Mouse (Mus musculus) urinary bladder, postnatal 25 days (tissue): ENCODE data around the gene Astn2.
"Not testable (repeated sequence)": the region's sequence is repeated elsewhere in the genome, so short reads cannot be mapped to it uniquely, and the experiment has no call there.

Experiments used
- DNase-seq: peaks from one replicate; pipeline ENCODE4 v3.0.0; 2022; ENCODE audit warnings: low spot score

Gene Astn2

GRCm38 (mm10) chr4:65758174-65758874, 646.1 kb downstream of the Astn2 start:
- no peak for DNase-seq

DNA sequence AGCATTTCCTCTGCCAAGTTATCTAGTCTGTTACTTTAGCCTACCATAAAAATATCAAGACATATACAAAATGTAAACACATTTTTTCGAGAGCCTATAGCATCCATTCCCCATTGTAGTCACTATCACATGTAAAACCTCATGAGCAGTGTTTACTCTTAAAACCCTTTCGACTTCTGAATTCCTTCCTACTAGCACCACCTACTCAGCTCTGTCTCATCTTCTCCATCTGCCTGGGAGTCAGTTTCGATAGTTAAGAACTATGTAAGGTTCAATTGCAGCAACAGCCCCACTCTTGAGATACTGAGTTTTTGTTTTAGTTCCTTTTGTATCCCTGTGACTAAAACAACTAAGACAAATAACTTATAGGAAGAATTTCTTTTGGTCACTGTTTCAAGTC, 651.5 kb downstream of the Astn2 start:
- no peak for DNase-seq

GRCm38 (mm10) chr4:65744788-65745187, 659.6 kb downstream of the Astn2 start:
- DNase-seq, result no peak

DNA sequence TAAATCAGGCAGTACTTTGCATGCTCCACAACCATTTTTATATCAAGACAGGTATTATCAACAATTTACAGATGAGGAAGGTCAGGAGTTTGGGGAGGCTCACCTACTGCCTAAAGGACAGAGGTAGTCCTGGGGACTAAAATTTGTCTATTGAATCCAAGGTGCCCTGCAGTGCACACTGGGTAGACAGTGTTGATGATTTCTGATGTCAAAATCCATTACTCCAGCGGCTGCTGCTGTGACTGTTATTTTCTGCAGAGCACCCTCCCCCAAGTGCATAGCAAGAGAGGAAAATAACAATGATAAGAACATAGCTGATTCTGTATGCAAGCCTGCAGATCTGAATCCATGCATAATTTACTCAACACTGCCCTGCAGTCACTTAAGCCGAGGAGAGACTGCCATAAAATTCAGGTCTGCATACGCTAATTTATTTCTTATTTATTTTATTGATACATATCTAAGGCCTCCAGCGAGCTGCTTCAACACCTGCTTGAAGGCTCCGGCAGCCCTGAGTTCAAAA, 660.3 kb downstream of the Astn2 start:
- no peak for DNase-seq

GRCm38 (mm10) chr4:65743160-65743691, 661.2 kb downstream of the Astn2 start:
- DNase-seq, result no peak

DNA sequence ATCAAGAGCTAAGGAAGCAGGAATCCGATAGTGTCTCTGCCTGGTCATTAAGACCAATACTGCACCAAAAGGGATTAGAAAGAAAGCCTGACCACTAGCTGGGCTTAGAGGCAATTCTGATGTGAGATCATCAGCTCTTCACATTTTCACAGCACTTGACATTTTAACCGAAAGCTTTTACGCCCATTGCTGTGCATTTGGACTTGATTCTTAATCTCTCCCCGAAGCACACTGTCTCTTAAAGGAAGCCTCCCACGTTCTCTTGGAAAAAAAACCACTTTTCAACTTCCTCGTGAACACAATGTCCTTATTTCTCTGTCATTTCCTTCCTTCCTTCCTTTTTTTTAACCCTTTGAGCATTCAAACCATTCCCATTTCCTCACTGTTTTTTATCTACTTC, 680.0 kb downstream of the Astn2 start:
- DNase-seq, result no peak

GRCm38 (mm10) chr4:65719610-65720009, 684.8 kb downstream of the Astn2 start:
- no peak for DNase-seq

DNA sequence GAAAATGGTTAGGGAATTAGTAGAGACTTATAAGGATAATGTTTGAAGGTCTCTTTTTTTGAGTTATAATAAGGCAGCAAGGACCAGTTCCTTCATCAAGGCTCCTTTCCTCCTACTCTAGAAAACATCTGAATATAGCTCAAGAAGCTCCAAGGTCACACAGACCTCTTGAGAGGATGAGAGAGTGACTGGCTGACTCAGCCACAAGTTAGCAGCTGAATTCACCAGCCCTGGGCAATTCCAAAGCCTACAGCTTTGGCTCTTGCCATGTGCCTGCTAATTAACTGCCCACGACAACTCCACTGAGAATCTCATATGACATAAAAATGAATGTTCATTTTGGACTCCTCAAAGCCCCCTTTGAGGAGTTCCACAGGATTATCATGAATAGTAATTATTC, 686.5 kb downstream of the Astn2 start:
- no peak for DNase-seq

- DNase-seq, result no peak
These were observed 688.3 kb downstream of the Astn2 start for GRCm38 (mm10) chr4:65716086-65716485.

- DNase-seq, result no peak
These were observed 692.7 kb downstream of the Astn2 start for GRCm38 (mm10) chr4:65711678-65712077.

GRCm38 (mm10) chr4:65710623-65711022, 693.8 kb downstream of the Astn2 start:
- no peak for DNase-seq

DNA sequence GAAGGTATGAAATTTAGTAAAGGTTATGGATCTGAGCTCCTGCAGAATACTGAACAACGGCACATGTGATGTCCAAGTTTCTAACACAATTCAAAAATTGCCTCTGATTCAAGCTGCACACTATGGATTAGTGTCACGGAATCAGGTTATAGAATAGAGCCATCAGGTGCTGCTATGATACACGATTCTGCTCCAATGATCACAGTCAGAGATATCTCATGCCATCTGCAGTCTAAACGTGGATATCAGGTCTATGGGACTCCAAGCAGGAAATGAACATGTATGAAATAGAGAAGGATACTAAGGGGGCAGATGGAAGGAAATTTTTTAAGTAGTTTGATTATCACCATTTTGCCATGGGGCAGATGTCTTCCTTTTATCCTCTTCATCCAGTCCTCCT, 702.6 kb downstream of the Astn2 start:
- DNase-seq, result no peak

DNA sequence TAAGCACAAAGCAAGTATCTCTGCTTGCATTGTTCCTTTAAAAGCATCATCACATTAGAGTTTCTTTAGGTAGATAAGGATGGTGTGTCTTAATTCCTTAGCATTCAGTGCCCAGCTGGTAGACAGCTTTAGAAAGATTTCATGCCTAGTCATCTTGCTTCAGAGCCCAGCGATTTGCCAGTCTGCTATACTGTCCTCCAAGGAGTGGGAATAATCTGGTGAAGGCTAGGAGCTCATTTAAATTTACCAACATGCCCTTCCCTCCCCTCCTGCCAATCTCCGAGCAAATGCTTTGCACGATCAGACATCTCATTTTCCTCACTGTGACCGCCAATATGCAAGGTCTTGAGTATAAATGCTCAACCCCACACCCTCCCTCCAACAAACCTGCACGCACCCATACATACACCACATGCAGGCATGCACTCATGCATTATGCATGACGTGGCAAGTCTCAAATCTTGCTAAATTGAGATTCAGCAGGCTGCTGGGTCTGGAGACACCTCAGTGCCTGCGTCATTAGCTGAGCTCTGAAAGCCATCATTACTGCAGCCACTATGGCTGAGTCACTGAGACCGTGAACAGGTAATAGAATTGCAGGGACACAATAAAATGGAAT, 704.6 kb downstream of the Astn2 start:
- no peak for DNase-seq

DNA sequence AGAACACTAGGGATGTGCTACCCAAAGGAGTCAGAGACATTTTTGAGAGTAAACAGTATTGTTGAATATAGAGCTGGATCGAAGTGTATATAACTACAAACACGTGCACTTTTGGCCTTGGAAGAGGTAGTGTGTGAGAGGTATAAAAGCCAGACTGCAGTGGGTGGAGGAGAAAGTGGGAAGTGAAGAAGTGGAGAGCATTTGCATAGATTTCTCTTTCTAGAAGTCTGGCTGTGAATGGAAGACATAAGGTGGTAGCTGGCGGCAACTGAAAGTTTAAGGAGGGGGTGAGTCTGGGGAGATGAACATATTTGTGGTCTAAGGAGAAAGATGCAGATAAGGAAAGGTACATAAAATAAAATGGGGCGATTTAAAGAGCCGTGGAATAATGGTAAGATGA, 709.2 kb downstream of the Astn2 start:
- no peak for DNase-seq

- DNase-seq, result no peak
These were observed 710.4 kb downstream of the Astn2 start for GRCm38 (mm10) chr4:65694011-65694410.

- DNase-seq, result no peak
These were observed 717.2 kb downstream of the Astn2 start for GRCm38 (mm10) chr4:65687006-65687723.

- DNase-seq, result no peak
These were observed 718.0 kb downstream of the Astn2 start for GRCm38 (mm10) chr4:65686258-65687005.

DNA sequence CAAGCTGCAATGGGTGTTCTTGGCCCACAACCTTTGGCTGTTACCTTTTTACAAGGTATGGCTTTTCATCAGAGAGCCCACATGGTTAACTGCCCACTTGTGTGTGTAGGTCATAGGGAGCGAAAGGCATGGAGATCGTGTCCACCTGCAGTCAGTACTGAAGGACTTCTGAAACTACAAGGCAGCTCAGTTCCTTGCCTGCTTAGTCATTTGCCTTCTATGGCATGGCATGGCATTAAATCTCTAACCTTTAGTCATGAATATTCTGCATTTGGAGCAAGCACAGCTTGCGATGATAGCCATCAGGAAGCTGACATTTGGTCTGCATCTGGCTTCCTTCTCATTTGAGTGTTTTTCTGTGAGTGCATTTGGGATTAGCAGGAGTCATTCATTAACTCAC, 720.0 kb downstream of the Astn2 start:
- no peak for DNase-seq

DNA sequence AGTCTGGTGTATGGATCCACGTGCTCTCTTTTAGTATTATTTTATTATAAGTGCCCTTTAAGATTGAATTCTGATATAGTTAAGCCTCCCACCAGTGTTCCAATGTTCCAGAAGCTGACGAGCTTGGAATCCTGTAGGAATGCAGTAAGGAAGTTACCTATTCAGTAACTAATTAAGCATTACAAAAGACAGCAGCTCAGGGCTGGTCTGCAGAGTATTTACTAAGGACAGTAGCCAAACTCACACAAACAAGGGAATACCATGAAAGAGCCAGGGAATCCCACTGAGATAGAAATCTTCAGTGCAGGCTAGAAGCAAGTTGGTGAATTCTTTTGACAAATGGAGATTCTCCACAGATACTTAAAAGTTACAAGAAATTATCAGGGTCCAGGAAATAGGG, 724.6 kb downstream of the Astn2 start:
- DNase-seq, result not testable (repeated sequence)

GRCm38 (mm10) chr4:65678929-65679328, 725.5 kb downstream of the Astn2 start:
- DNase-seq, result no peak

- DNase-seq, result no peak
These were observed 725.9 kb downstream of the Astn2 start for GRCm38 (mm10) chr4:65678495-65678894.
